Mouse (Mus musculus): ENCODE data around the gene Fam25c. TPM values are rescaled to one million over a fixed set of nuclear protein-coding genes. Genes with fewer than 3 reads are reported as not detected.
"Not testable (repeated sequence)": the region's sequence is repeated elsewhere in the genome, so short reads cannot be mapped to it uniquely, and the experiment has no call there.

Gene Fam25c
- polyA plus RNA-seq, 1 experiment from 2014 or later: 40.1 TPM

- Histone ChIP-seq H3K4me3 (ENCODE audit: low read depth, low read length) (no peak overlapping the region), H3K27ac (replicated peaks; ENCODE audit: low read depth, low read length) (no peak overlapping the region), H3K9me3 (ENCODE audit: control insufficient read depth, low read length) (no peaks in the 10 kb centered on the region), H3K4me1 (ENCODE audit: control insufficient read depth, insufficient read depth, low read length) (no peaks in the 10 kb centered on the region), H3K36me3 (ENCODE audit: control insufficient read depth, insufficient read depth, low read length) (no peaks in the 10 kb centered on the region), H3K4me2 (ENCODE audit: low read depth, low read length) (no peak overlapping the region), H3K9ac (ENCODE audit: low read depth, low read length) (no peak overlapping the region), H3K27me3 (replicated peaks; ENCODE audit: control insufficient read depth, insufficient read depth, low read length) (no peaks in the 10 kb centered on the region)
- no peak for DNase-seq (ENCODE audit: low spot score)
- 85% methylated on average over 2 of the region's 2 CpGs for WGBS
- no peak for ATAC-seq (ENCODE audit: low read depth)
Observed at GRCm38 (mm10) chr14:34371763-34372162, 16.5 kb upstream of the Fam25c start.

- Histone ChIP-seq H3K4me3 (ENCODE audit: low read depth, low read length) (no peak overlapping the region), H3K9ac (ENCODE audit: low read depth, low read length) (no peak overlapping the region), H3K4me2 (ENCODE audit: low read depth, low read length) (no peak overlapping the region), H3K4me1 (ENCODE audit: control insufficient read depth, insufficient read depth, low read length) (no peaks in the 10 kb centered on the region), H3K9me3 (ENCODE audit: control insufficient read depth, low read length) (no peaks in the 10 kb centered on the region), H3K27ac (replicated peaks; ENCODE audit: low read depth, low read length) (no peak overlapping the region), H3K36me3 (ENCODE audit: control insufficient read depth, insufficient read depth, low read length) (no peaks in the 10 kb centered on the region), H3K27me3 (replicated peaks; ENCODE audit: control insufficient read depth, insufficient read depth, low read length) (no peaks in the 10 kb centered on the region)
- 77% methylated on average over 3 of the region's 3 CpGs for WGBS
- ATAC-seq (ENCODE audit: low read depth) (no peak), DNase-seq (ENCODE audit: low spot score) (no peak)
Observed at GRCm38 (mm10) chr14:34370921-34371320, 15.7 kb upstream of the Fam25c start.

GRCm38 (mm10) chr14:34370203-34370602 lies 15.0 kb upstream of the Fam25c start:
- Histone ChIP-seq H3K4me2 (ENCODE audit: low read depth, low read length) (no peak overlapping the region), H3K9me3 (ENCODE audit: control insufficient read depth, low read length) (no peaks in the 10 kb centered on the region), H3K4me1 (ENCODE audit: control insufficient read depth, insufficient read depth, low read length) (no peaks in the 10 kb centered on the region), H3K9ac (ENCODE audit: low read depth, low read length) (no peak overlapping the region), H3K27me3 (replicated peaks; ENCODE audit: control insufficient read depth, insufficient read depth, low read length) (no peaks in the 10 kb centered on the region), H3K27ac (replicated peaks; ENCODE audit: low read depth, low read length) (no peak overlapping the region), H3K36me3 (ENCODE audit: control insufficient read depth, insufficient read depth, low read length) (no peaks in the 10 kb centered on the region), H3K4me3 (ENCODE audit: low read depth, low read length) (no peak overlapping the region)
- ATAC-seq (ENCODE audit: low read depth) (no peak), DNase-seq (ENCODE audit: low spot score) (no peak)
- 49% methylated on average over 3 of the region's 3 CpGs for WGBS

GRCm38 (mm10) chr14:34365147-34365507 lies 9.9 kb upstream of the Fam25c start:
- WGBS: 92% methylated on average over 2 of the region's 2 CpGs
- no peaks in the 10 kb centered on the region for H3K9me3 ChIP-seq (ENCODE audit: control insufficient read depth, low read length)
- DNase-seq (ENCODE audit: low spot score) (no peak), ATAC-seq (ENCODE audit: low read depth) (no peak)
- H3K27ac ChIP-seq (replicated peaks; ENCODE audit: low read depth, low read length): no peak overlapping the region
- H3K9ac ChIP-seq (ENCODE audit: low read depth, low read length): no peak overlapping the region
- H3K27me3 ChIP-seq (replicated peaks; ENCODE audit: control insufficient read depth, insufficient read depth, low read length): no peaks in the 10 kb centered on the region
- H3K4me2 ChIP-seq (ENCODE audit: low read depth, low read length): no peak overlapping the region
- H3K36me3 ChIP-seq (ENCODE audit: control insufficient read depth, insufficient read depth, low read length): no peaks in the 10 kb centered on the region
- no peaks in the 10 kb centered on the region for H3K4me1 ChIP-seq (ENCODE audit: control insufficient read depth, insufficient read depth, low read length)
- H3K4me3 ChIP-seq (ENCODE audit: low read depth, low read length): no peak overlapping the region

DNA sequence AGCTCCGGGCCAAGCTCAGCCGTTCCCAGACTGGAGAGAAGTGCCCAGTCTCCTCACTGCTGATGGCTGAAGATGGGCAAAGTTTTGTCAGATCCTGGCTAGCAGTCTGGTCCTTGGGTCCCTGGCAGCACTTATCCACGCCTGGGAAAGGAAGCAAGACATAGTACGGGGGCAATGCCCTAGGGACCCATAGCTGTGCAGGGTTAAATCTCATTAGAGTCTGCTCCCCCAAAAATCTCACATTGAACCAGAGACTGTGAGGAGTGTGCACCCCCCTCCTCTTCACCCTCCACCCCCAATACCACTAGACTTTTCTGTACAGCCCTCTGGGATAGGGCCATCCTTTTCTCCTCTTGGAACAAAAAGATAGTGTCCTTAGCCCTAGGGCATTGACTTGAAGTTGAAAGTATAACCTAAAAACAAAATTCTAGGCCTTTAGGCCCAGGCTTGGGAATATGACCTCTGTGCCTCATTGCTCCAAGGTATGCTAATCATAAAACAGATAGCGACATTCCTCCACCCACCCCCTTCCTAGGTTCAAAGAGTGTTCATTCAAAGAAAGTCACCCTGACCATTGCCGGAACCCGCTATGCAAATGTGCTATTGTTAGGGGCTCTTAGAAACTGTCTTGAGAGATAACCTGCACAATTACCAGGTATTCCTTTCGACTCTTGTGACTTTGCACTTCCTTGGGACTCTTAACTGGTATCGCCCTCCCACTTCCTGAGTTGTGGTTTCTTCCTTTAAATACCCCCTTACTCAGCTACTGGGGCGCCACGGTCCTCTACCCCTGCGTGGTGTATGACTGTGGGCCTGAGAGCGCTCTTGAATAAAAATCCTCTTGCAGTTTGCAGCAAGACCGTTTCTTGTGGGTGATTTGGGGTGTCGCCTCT lies 9.3 kb upstream of the Fam25c start:
- not testable (repeated sequence) for H3K9ac ChIP-seq (ENCODE audit: low read depth, low read length)

DNA sequence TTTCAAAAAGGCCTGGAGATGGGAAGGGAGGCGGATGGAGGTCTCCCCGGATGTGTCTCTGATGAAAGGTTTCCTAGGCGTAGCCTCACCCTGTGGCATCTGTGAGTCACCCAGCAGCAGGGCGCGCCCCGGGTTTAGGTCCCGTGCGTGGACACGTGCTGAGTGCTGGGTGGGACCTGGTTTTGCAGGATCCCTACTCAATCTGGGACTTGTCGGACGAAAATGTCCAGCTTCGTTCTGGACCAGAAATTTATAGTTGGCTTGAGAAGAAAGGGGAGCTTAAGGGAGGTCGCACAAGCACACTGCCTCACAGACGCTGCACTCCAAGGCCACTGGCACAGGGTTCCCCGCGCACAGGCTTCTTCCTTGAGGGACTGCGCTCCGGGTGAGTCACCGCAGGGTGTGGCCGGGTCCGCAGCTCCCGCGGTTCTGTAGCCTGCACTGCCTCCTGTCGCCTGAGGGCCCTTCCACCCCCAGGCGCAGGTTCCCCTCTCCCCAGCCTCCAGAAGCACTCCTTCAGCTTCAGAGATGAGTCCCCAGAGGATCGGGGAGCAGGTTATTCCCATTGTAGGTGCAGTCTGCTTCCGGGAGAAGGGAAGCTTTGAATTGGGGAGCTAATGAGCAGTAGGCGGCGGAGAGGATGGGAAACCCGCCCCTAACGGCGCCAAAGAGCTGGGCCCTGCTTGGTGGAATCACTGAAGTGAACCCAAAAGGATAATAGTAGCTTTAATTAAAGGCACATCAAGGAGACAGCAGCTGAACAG lies 8.4 kb upstream of the Fam25c start:
- Histone ChIP-seq H3K9me3 (ENCODE audit: control insufficient read depth, low read length) (no peaks in the 10 kb centered on the region), H3K4me3 (ENCODE audit: low read depth, low read length) (peak overlapping the region; percentile 46), H3K36me3 (ENCODE audit: control insufficient read depth, insufficient read depth, low read length) (no peaks in the 10 kb centered on the region), H3K27ac (replicated peaks; ENCODE audit: low read depth, low read length) (no peak overlapping the region), H3K4me1 (ENCODE audit: control insufficient read depth, insufficient read depth, low read length) (no peaks in the 10 kb centered on the region), H3K27me3 (replicated peaks; ENCODE audit: control insufficient read depth, insufficient read depth, low read length) (no peaks in the 10 kb centered on the region), H3K9ac (ENCODE audit: low read depth, low read length) (peak overlapping the region; percentile 59), H3K4me2 (ENCODE audit: low read depth, low read length) (peak overlapping the region; percentile 83)
- DNase-seq (ENCODE audit: low spot score) (peak; percentile 81), ATAC-seq (ENCODE audit: low read depth) (peak; percentile 88)
- 1% methylated on average over 31 of the region's 32 CpGs for WGBS

More for the DNA sequence above, 9.3 kb upstream of the Fam25c start:
- WGBS: 76% methylated on average over 14 of the region's 15 CpGs
- Histone ChIP-seq H3K4me3 (ENCODE audit: low read depth, low read length) (peak overlapping the region; percentile 46), H3K4me2 (ENCODE audit: low read depth, low read length) (peak overlapping the region; percentile 83)
- not testable (repeated sequence) for H3K27ac ChIP-seq (replicated peaks; ENCODE audit: low read depth, low read length); H3K27me3 ChIP-seq (replicated peaks; ENCODE audit: control insufficient read depth, insufficient read depth, low read length); H3K4me1 ChIP-seq (ENCODE audit: control insufficient read depth, insufficient read depth, low read length); H3K36me3 ChIP-seq (ENCODE audit: control insufficient read depth, insufficient read depth, low read length); ATAC-seq (ENCODE audit: low read depth); DNase-seq (ENCODE audit: low spot score); H3K9me3 ChIP-seq (ENCODE audit: control insufficient read depth, low read length)

- peak overlapping the region; percentile 59 for H3K9ac ChIP-seq (ENCODE audit: low read depth, low read length)
- ATAC-seq (ENCODE audit: low read depth): peak; percentile 54
Observed at GRCm38 (mm10) chr14:34362726-34363445, 7.7 kb upstream of the Fam25c start.

DNA sequence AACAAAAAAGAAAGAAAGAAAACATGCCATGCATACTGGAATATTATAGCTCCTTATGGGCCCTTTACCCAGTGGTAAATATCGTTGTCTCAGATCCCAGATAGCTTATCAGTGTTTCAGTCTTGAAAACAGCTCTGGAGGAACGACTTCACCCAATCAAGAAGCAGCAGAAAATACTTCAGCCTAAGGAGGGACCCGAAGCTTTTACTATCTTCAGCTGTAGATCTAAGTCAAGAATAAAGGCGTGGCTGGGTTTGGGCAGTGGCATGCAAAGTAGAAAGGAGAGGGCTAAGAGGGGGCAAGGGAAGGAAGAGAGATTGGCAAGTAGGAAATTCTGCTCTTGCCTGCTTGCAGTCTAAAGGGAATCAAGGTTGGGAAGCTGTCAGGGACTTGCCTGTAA lies 6.9 kb upstream of the Fam25c start:
- no peak overlapping the region for H3K4me2 ChIP-seq (ENCODE audit: low read depth, low read length)
- ATAC-seq (ENCODE audit: low read depth) (no peak), DNase-seq (ENCODE audit: low spot score) (no peak)
- H3K9ac ChIP-seq (ENCODE audit: low read depth, low read length): no peak overlapping the region
- H3K4me1 ChIP-seq (ENCODE audit: control insufficient read depth, insufficient read depth, low read length): no peaks in the 10 kb centered on the region
- H3K27me3 ChIP-seq (replicated peaks; ENCODE audit: control insufficient read depth, insufficient read depth, low read length): no peaks in the 10 kb centered on the region
- H3K9me3 ChIP-seq (ENCODE audit: control insufficient read depth, low read length): no peaks in the 10 kb centered on the region
- no peak overlapping the region for H3K27ac ChIP-seq (replicated peaks; ENCODE audit: low read depth, low read length)
- 73% methylated on average over 4 of the region's 4 CpGs for WGBS
- no peak overlapping the region for H3K4me3 ChIP-seq (ENCODE audit: low read depth, low read length)
- H3K36me3 ChIP-seq (ENCODE audit: control insufficient read depth, insufficient read depth, low read length): no peaks in the 10 kb centered on the region

More at GRCm38 (mm10) chr14:34362726-34363445, 7.7 kb upstream of the Fam25c start:
- Histone ChIP-seq H3K4me1 (ENCODE audit: control insufficient read depth, insufficient read depth, low read length) (no peaks in the 10 kb centered on the region), H3K4me3 (ENCODE audit: low read depth, low read length) (peak overlapping the region; percentile 46), H3K27me3 (replicated peaks; ENCODE audit: control insufficient read depth, insufficient read depth, low read length) (no peaks in the 10 kb centered on the region), H3K36me3 (ENCODE audit: control insufficient read depth, insufficient read depth, low read length) (no peaks in the 10 kb centered on the region), H3K4me2 (ENCODE audit: low read depth, low read length) (peak overlapping the region; percentile 83), H3K27ac (replicated peaks; ENCODE audit: low read depth, low read length) (no peak overlapping the region), H3K9me3 (ENCODE audit: control insufficient read depth, low read length) (no peaks in the 10 kb centered on the region)
- WGBS: 28% methylated on average over 18 of the region's 18 CpGs
- peak; percentile 82 for DNase-seq (ENCODE audit: low spot score)

Measured in embryonic facial prominence, embryonic 14.5 days (tissue).